Mouse (Mus musculus): ENCODE results near the gene Pgm2l1. TPM values are rescaled to one million over a fixed set of nuclear protein-coding genes. Genes with fewer than 3 reads are reported as not detected.

Gene Pgm2l1
- total RNA-seq, 2 experiments from 2014 or later, result 3.5 to 4.5 TPM

DNA sequence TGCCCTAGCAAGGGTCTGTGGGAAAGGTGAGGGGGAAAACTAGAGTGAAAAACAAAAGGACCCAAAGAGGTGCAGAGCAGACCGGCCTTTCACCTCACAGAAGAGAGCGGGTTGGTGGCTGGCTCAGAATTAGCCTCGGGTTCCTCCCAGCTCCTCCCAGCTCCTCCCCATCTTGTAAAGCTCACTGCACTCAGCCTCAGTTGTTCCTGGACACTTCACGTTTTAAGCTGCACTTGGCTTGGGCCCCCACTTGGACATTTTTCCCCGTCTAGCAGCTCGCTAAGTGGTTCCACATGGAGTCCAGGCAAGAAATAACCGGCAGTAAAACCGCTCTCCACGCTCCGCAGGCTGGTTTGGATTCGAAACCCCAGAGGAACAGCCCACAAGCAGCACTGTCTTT lies 61.4 kb downstream of the Pgm2l1 start:
- DNase-seq (ENCODE audit: low spot score in 2 of 2), result no peak

DNA sequence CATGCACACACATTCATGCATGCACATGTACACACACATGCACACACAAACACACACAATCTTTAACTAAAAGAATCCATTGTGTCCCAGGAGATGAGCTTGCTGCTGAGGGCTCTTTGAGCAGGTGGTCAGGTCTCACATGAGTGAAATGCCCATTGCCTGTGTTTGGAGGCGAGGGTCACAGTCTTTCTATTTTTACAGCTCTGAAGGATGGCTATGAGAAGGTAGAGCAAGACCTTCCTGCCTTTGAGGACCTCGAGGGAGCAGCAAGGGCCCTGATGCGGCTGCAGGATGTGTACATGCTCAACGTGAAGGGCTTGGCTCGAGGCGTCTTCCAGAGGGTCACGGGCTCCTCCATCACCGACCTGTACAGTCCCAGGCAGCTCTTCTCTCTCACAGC lies 66.4 kb downstream of the Pgm2l1 start:
- no peak for DNase-seq (ENCODE audit: low spot score in 2 of 2)

DNA sequence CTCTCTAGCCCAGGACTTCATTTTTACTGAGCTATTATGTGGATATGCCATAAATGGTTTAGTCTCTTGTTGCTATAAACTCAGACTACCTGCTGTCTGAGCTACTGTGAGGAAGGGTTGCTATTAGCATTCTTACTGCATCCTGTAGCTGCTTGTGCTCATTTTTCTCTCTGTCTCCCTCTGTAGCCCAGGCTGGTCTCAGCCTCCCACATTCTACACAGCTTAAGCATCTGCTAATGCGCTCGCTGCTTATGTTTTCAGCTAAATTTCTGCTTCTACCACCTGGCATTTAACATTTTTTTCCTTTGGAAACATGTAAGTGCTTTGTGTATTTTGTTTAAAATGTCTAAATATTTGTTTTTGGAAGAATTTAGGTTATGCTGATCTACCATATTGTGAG lies 68.6 kb downstream of the Pgm2l1 start:
- no peak for DNase-seq (ENCODE audit: low spot score in 2 of 2)

DNA sequence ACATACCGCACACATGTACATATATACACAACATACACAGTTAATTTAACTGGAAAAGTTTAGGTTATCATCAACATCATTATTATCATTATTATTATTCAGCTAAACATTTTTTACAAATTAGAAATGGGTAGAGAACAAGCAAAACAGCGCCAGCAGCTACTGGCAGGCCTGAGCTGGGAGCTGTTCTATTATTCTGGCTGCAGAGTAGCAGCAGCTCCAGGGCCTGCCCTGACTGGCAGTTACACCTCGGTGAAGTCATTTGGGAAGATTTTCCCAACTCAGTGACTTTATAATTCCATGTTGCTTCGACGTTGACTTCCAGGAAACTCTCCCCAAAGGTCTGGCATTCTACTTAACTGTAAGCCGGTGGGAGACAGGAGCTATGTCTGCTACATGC lies 69.5 kb downstream of the Pgm2l1 start:
- DNase-seq (ENCODE audit: low spot score in 2 of 2), result no peak

DNA sequence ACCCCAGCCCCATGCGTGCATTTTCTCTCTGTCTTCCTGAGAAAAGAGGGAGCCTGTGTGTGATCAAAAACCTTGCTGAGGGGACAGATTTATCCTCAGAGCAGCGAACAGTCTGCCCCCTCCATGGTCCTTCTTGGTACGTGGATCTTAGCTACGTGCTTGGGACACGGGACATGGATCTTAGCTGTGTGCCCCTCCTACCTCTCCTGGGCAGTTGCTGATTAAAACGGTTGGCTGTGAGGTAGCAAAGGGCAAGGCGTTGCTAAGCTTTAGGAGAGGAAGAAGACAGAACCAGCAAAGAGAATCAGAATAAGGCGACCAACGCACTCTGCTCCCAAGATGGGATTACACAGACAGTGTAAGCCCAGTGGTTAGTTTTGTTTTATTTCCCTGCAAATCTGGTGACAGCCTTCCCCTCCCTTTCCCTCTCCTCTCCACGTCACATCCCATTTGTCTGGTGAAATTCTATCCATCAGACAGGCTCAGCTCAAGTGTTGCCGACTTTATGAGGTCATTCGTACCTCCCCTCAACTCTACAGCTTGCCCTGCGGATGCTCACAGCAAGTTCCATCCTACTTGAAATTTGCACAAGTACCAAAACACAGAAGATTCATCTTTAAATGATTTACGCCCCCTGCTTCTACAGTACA lies 71.8 kb downstream of the Pgm2l1 start:
- no peak for DNase-seq (ENCODE audit: low spot score in 2 of 2)

DNA sequence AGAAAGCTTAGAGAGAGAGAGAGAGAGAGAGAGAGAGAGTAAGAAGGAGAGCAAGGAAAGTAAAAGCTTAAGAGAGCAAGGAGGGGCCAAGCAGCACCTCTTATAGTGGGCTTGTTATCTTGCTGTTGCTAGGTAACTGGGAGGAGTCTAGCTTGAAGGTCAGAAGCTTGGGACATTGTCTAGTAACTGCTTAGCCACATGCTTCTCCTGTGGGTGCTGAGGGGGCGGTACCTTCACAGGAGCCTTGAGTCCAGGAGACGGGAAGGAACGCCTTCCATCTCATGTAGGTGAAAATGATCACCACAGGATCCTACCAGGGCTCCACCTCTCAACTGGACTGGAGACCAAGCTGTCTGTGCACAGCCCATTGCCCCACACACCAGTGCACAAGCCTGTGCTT lies 74.2 kb downstream of the Pgm2l1 start:
- no peak for DNase-seq (ENCODE audit: low spot score in 2 of 2)

DNA sequence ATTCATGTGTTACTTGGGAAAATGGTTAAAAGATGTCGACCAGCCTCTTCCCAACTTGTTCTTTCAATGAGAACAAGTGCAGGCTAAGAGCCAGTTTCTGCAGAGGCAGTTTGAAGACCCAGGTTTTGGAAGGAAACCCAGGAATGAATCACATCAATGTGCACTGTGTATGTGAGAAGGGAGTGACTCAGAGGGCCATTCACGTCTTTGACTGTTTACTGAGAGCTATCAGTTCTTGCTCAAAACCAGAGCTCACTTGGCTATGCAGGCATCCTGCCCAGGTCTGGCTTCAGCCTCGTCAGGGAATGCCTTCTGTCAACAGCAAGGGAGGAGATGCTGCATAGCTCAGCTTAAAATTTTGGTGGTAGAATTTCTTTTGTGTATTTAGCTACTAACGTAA lies 75.1 kb downstream of the Pgm2l1 start:
- no peak for DNase-seq (ENCODE audit: low spot score in 2 of 2)

DNA sequence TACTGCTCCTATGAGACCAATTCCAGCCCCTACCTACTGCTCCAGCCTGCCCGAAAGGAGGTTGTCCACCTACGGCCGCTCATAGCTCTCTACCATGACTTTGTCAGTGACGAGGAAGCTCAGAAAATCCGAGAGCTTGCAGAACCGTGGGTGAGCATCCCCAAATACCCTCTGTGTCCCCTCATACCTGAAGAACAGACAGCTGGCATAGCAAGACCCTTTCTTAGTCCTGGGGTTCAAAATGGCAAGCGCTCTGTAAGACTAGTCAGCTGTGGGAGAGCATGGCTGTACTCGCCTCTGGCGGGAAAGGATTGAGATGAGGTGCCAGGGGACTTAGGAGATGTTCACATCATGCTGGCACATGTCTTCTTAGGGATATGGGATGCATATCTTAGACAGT lies 78.7 kb downstream of the Pgm2l1 start:
- no peak for DNase-seq (ENCODE audit: low spot score in 2 of 2)

DNA sequence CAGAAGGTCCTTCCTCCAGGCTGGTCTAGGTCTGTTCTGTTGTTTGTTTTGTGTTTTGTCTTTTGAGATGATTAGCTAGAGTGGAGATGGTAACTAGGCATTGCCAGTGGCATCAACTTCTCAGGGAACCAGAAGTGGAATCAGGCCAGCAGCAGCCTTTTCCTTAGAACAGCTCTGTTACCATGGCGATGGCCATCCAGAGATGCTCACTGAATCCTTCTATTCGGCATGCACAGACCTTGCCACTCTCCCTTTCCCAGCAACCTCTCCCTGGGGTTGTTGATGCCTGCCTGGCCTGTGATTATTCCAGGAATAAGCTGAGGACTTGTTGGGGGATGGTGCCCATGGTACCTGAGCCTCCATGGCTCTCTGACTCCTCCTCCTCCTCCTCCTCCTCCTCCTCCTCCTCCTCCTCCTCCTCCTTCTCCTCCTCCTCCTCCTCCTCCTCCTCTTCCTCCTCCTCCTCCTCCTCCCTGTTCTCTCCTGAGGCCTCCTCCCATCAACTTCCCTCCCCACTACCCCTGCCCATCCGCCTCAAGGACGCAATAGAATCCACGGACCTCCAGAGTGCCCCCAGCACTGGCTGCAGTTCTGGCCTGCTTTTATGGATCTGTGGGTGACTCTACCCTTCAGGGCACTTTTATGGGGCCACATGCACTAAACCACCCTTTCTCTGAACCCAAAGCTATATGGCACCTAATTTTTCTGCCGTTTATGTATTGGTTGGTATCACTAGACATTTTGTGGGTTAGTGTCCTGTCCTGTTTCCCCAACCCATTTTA lies 80.9 kb downstream of the Pgm2l1 start:
- no peak for DNase-seq (ENCODE audit: low spot score in 2 of 2)

DNA sequence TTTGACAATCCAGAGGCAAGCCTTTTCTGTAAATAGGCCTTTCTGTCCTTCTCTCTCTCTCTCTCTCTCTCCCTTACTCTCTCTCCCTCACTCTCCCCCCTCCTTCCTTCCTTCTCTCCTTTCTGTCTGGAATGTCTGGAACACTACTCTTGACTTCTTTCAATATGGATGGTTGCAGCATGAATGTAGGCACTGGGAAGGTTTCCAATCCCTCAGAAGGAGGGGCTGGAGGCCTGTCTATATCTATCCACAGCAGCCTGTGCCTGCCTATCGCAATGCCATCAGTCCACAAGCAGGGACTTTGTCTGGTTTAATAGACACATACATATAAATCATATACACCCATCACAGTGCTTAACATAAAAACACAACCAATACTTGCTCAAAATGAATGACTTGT lies 82.0 kb downstream of the Pgm2l1 start:
- DNase-seq (ENCODE audit: low spot score in 2 of 2), result no peak

DNA sequence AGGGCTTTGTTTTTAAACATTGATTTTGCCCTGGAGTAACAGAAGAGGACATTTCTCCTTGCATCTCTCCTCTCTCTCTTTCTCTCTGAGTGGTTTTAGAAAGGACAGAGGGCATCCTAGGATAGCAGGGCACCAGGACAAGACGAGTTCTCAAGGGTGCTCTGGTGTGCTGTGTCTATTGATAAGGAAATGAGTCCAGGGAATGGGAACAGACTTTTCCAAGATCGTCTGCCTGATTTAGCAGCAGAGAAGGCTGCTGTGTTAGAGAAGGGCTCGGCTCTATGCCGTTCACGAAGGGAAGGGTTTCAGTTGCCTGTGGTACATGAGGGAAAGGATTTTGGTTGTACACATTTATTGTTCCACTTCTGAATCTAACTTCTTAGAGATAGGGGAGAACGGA lies 82.5 kb downstream of the Pgm2l1 start:
- DNase-seq (ENCODE audit: low spot score in 2 of 2), result no peak

DNA sequence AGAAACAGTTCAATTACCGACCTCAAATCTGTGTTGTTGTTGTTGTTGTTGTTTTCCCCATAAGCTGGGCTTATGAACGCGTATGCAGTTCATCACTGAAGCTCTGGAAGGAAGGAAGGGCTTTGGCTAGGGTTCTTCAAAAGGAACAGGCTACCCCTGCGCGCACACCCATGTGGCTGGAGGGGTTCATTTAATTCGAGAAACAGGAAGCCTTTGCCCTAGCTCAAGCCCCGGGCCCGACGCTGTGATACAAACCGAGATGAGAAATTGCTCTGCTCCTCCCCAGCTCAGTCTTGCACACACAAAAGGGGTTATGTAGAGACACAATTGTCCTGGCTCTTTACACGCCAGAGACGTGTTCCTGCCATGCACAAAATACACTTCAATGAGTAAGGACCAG lies 83.1 kb downstream of the Pgm2l1 start:
- DNase-seq (ENCODE audit: low spot score in 2 of 2), result no peak

DNA sequence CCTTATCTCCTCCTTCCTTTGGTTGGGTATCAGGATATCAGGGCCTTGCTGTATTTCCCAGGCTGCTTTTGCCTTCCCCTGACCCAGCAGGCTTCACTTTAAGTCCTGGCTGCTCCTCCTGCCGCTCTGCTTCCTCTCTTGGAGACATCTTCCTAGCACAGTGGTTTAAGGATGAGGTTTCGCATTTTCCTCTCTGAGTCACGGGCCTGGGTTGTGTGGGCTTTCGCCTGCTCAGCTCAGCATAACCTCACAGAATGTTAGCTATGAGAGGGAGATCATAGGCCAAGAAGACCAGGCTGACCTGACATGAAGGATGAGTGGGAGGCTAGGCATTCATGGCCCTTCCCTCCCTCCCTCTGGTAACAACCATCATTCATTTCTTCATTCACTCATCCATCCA lies 85.5 kb downstream of the Pgm2l1 start:
- DNase-seq (ENCODE audit: low spot score in 2 of 2), result no peak

DNA sequence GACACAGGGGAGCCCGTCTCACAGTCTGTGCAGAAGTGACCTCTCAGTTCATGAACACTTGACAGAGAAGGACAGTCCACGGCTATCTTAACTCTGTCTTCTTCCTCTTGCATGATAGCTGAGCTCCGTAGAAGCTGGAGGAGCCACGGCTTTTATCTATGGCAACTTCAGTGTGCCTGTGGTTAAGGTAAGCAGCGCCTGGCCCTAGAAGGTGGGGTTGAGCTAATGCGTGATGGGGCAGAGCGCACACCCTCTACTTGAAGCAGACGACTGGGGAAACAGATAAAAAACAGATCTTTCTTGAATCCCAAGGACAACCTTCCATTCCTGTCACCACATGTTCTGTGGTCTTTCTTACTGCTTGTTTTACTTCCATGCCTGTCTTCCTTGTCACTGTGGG lies 89.7 kb downstream of the Pgm2l1 start:
- no peak for DNase-seq (ENCODE audit: low spot score in 2 of 2)

DNA sequence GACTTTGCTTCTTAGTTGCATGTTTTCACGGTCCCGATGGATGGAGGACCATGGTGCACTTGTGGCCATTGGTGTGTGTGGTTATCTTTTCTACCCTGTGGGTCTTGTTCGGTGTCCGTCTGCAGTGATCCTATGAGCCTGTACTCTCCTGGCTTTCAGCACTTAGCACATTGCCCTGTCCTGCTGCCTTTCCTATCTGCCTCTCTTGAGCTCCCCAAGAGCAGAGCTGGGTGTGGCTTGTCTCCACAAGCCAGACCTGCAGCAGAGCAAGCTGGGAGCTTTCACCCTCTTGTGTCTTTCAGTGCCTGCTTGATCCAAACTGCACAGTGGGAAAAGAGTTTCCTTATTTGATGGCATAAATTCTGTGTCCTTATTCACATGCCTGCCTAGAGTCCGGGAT lies 90.3 kb downstream of the Pgm2l1 start:
- DNase-seq (ENCODE audit: low spot score in 2 of 2), result no peak

DNA sequence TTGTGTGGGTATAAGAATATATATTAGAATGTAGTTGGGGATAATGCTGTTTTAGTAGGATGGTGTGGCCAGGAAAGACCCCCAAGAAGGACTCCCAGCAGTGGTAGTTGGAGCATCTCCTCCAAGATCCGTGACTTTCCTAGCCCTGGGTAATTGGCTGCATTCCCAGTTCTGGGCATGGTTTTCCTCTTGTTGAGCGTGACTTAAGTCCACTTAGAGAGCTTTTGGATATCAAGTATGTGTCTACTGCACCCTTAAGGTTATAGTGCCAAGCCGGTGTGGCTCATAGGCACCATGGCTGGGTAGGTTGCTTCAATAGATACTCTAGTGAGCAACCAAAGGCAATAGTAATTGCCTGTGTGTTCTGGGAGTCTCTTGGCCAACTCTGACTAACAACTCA lies 96.5 kb downstream of the Pgm2l1 start:
- DNase-seq (ENCODE audit: low spot score in 2 of 2), result no peak

DNA sequence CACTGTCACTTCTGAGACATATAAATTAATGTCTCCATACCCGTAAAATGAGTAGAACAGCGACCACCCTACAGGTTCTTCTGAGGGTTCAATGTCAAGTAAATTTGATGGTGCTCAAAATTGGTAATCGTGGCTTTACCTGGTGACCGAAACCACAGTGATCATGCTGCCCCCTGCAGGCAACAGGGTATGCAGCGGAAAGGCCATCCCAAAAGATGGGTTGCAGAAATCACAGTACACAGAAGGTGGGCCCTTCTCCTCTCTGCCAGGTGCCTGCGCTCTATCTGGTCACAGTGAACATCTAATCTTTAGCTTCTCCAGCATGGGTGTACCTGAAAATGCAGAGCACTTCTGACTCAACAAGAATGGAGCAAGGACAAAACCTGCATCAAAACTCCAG lies 98.3 kb downstream of the Pgm2l1 start:
- DNase-seq (ENCODE audit: low spot score in 2 of 2), result peak in 1 of 2 experiments; percentile 36

DNA sequence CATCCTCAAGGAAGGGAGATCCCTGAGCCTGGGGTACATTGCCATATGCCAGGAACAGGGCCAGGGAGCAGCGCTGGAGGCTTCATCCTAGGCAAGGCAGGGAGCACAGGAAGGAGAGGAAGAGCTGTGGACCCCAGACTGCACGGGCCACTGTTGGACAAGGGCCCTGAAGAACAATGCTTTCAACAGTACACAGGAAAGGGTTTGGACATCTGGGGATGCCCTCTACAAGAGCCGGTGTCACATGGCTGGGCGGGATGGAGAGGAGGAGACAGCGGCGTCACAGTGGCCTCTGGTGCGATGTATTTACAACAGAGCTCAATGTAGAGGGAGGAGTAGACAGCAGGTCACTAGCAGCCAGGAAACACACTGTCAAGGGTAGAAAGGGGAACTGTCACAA lies 100.3 kb downstream of the Pgm2l1 start:
- no peak for DNase-seq (ENCODE audit: low spot score in 2 of 2)

Other genes with a start within 250 kb of the Pgm2l1 start
- gene Rnf169, start 246.9 kb upstream of the Pgm2l1 start, total RNA-seq (2021), result 10 to 100 TPM; 14.0 to 17.6 TPM
- gene Chrdl2, start 221.2 kb upstream of the Pgm2l1 start, total RNA-seq (2021), result not detected
- 10 to 100 TPM; 17.5 to 17.6 TPM for gene Pold3, start 105.8 kb upstream of the Pgm2l1 start, total RNA-seq (2021)
- 1 to 10 TPM; 3.4 to 4.1 TPM for gene Lipt2, start 68.1 kb upstream of the Pgm2l1 start, total RNA-seq (2021)
- gene Kcne3, start 50.9 kb upstream of the Pgm2l1 start, total RNA-seq (2021), result 1 to 10 TPM in 1 of 2 experiments, under 1 TPM in 1; 0.56 to 1.1 TPM
- gene P4ha3, start 58.1 kb downstream of the Pgm2l1 start, total RNA-seq (2021), result under 1 TPM; 0.27 to 0.38 TPM
- 10 to 100 TPM; 17.4 to 20.2 TPM for gene C2cd3, start 144.8 kb downstream of the Pgm2l1 start, total RNA-seq (2021)
- 10 to 100 TPM; 74.6 to 77.5 TPM for gene Ppme1, start 144.9 kb downstream of the Pgm2l1 start, total RNA-seq (2021)
- gene Ucp3, start 245.6 kb downstream of the Pgm2l1 start, total RNA-seq (2021), result 10 to 100 TPM; 19.5 to 30.1 TPM

Data from adrenal gland, adult 18-20 months (tissue).